13 mouse cellular contexts compared by ENCODE assay signal in genomic region chr14:76526467-76526866, GRCm38 (mm10). TPM values are rescaled to one million over a fixed set of nuclear protein-coding genes. Genes with fewer than 3 reads are reported as not detected.
A peak's percentile ranks its signal among the peaks of the same experiment; 100 is the strongest.
DNase-seq lines count a peak whose midpoint lies in the region; ATAC-seq and TF ChIP-seq lines count a peak whose summit lies in the region.
"Had no signal": no experiment of that assay in that cellular context is flagged by ENCODE, and none has a peak within 500 bp of the region (broad histone marks: within the 10 kb centered on the region; RNA-seq: fewer than 3 reads in every experiment).

No protein-coding gene starts in this region.

- no peak overlapping the region for H3K4me2 ChIP-seq in forebrain, embryonic 15.5 days (replicated peaks)
- H3K4me2 ChIP-seq in heart, embryonic 13.5 days: no peak overlapping the region
- H3K4me2 ChIP-seq: hindbrain, embryonic 15.5 days; lung, embryonic 15.5 days; midbrain, embryonic 12.5 days; neural tube, embryonic 12.5 days had no signal

- no peak for TF ChIP-seq POLR2A in thymus, adult 2 months (IDR thresholded peaks at IDR 0.05; ENCODE audit: control insufficient read depth, extremely low read depth, insufficient read depth, low read length, poor library complexity)

- peaks cover 28% of the 10 kb centered on the region for H3K4me1 ChIP-seq in forebrain, embryonic 10.5 days
- H3K4me1 ChIP-seq in forebrain, embryonic 15.5 days: no peaks in the 10 kb centered on the region
- H3K4me1 ChIP-seq in heart, embryonic 13.5 days: peaks cover 37% of the 10 kb centered on the region
- no peaks in the 10 kb centered on the region; the same call in 1 of the 2 replicates for H3K4me1 ChIP-seq in thymus, adult 2 months (replicated peaks; ENCODE audit: control insufficient read depth, insufficient read depth, low read length)

- no peak overlapping the region for H3K9ac ChIP-seq in forebrain, embryonic 15.5 days (replicated peaks)
- peak overlapping the region; percentile 41 for H3K9ac ChIP-seq in heart, embryonic 13.5 days
- H3K9ac ChIP-seq: hindbrain, embryonic 15.5 days; lung, embryonic 15.5 days; midbrain, embryonic 12.5 days; neural tube, embryonic 12.5 days had no signal

- WGBS in forebrain, embryonic 10.5 days: 91% methylated on average over 6 of the region's 6 CpGs
- 91% methylated on average over 6 of the region's 6 CpGs for WGBS in forebrain, embryonic 15.5 days
- WGBS in heart, embryonic 13.5 days: 53% methylated on average over 6 of the region's 6 CpGs
- WGBS in thymus, adult 2 months: 95% methylated on average over 6 of the region's 6 CpGs

- no peak for ATAC-seq in forebrain, embryonic 15.5 days (replicated peaks)
- no peak for ATAC-seq in heart, embryonic 13.5 days (ENCODE audit: extremely low read depth, insufficient number of reproducible peaks, low FRiP score, low TSS enrichment)

- no peaks in the 10 kb centered on the region for H3K27me3 ChIP-seq in forebrain, embryonic 10.5 days (ENCODE audit: poor library complexity, severe bottlenecking)
- no peaks in the 10 kb centered on the region for H3K27me3 ChIP-seq in forebrain, embryonic 15.5 days
- H3K27me3 ChIP-seq in heart, embryonic 13.5 days (replicated peaks): no peaks in the 10 kb centered on the region
- H3K27me3 ChIP-seq in thymus, adult 2 months (ENCODE audit: control insufficient read depth, insufficient read depth, low read length): no peaks in the 10 kb centered on the region
- H3K27me3 ChIP-seq: hindbrain, embryonic 15.5 days; lung, embryonic 15.5 days; neural tube, embryonic 12.5 days had no signal

- H3K4me3 ChIP-seq in forebrain, embryonic 10.5 days: no peak overlapping the region
- H3K4me3 ChIP-seq in forebrain, embryonic 15.5 days: no peak overlapping the region
- H3K4me3 ChIP-seq in heart, embryonic 13.5 days: no peak overlapping the region
- H3K4me3 ChIP-seq in thymus, adult 2 months (ENCODE audit: control insufficient read depth, insufficient read depth, low read length): no peak overlapping the region
- H3K4me3 ChIP-seq: hindbrain, embryonic 15.5 days; lung, embryonic 15.5 days; midbrain, embryonic 12.5 days; neural tube, embryonic 12.5 days had no signal

- no peak for TF ChIP-seq CTCF in thymus, adult 2 months (IDR thresholded peaks at IDR 0.05; ENCODE audit: borderline replicate concordance, control insufficient read depth, extremely low read depth, insufficient read depth, low read length, poor library complexity)

- H3K36me3 ChIP-seq in forebrain, embryonic 10.5 days (replicated peaks): no peaks in the 10 kb centered on the region
- no peaks in the 10 kb centered on the region for H3K36me3 ChIP-seq in forebrain, embryonic 15.5 days
- no peaks in the 10 kb centered on the region for H3K36me3 ChIP-seq in heart, embryonic 13.5 days
- no peaks in the 10 kb centered on the region for H3K36me3 ChIP-seq in thymus, adult 2 months (ENCODE audit: control insufficient read depth, insufficient read depth, low read length)
- H3K36me3 ChIP-seq: hindbrain, embryonic 15.5 days; lung, embryonic 15.5 days; midbrain, embryonic 12.5 days; neural tube, embryonic 12.5 days had no signal

- no peaks in the 10 kb centered on the region for H3K9me3 ChIP-seq in forebrain, embryonic 10.5 days
- H3K9me3 ChIP-seq in forebrain, embryonic 15.5 days: no peaks in the 10 kb centered on the region
- H3K9me3 ChIP-seq in heart, embryonic 13.5 days: no peaks in the 10 kb centered on the region
- H3K9me3 ChIP-seq: hindbrain, embryonic 15.5 days; lung, embryonic 15.5 days; midbrain, embryonic 12.5 days; neural tube, embryonic 12.5 days had no signal

- peak overlapping the region; percentile 9; the same call in 1 of the 2 replicates for H3K27ac ChIP-seq in forebrain, embryonic 10.5 days
- no peak overlapping the region for H3K27ac ChIP-seq in forebrain, embryonic 15.5 days (replicated peaks)
- H3K27ac ChIP-seq in heart, embryonic 13.5 days (replicated peaks): peak overlapping the region; percentile 66
- H3K27ac ChIP-seq in thymus, adult 2 months (ENCODE audit: control insufficient read depth, insufficient read depth, low read length): no peak overlapping the region
- H3K27ac ChIP-seq: hindbrain, embryonic 15.5 days; lung, embryonic 15.5 days; midbrain, embryonic 12.5 days; neural tube, embryonic 12.5 days had no signal

- no peak for DNase-seq in forebrain, embryonic 10.5 days (ENCODE audit: extremely low spot score, low spot score)
- DNase-seq in 3T3-L1 (ENCODE audit: low read depth, low spot score): peak; percentile 86
- peak; percentile 21 to 53 for DNase-seq in gastrocnemius, adult 8-10 months (ENCODE audit: low spot score in 2 of 2)
- no peak for DNase-seq in cerebellum, postnatal 4 days (ENCODE audit: low spot score in 2 of 2)
- no peak for DNase-seq in urinary bladder, postnatal 10 days (ENCODE audit: low spot score)
- DNase-seq in thymus, adult 2 months: no peak
- DNase-seq: cerebellum, adult 9-11 months had no signal

RNA-seq across cellular contexts. Expression of gene Serp2, which starts 30.2 kb away (rescaled TPM):
- polyA plus RNA-seq in forebrain, embryonic 10.5 days (2016; fragmentation: Nextera tagmentation; extraction: Ambion mirVana): 24.9 and 25.2 TPM in 2 replicates
- 125 and 138 TPM in 2 replicates for polyA plus RNA-seq in forebrain, embryonic 15.5 days (2015; fragmentation: Nextera tagmentation; extraction: Ambion mirVana)
- under 1 TPM in 2 of 4 experiments, not detected in 2; 0.34 to 0.39 TPM for total RNA-seq in gastrocnemius, adult 8-10 months (2022)
- polyA plus RNA-seq in heart, embryonic 13.5 days (2015; fragmentation: Nextera tagmentation; extraction: Ambion mirVana): 12.2 and 13.6 TPM in 2 replicates
- 3.7 and 6.2 TPM in 2 replicates for polyA plus RNA-seq in thymus, adult 2 months (2012; rRNA removed)

Comparison
In these comparisons a context has a peak if more than half of its experiments do, and no peak if none do; other contexts are left out.
1. H3K27ac ChIP-seq: peak in forebrain, embryonic 10.5 days (single experiment) and heart, embryonic 13.5 days (single experiment); none in forebrain, embryonic 15.5 days (single experiment) and thymus, adult 2 months (single experiment).
2. DNase-seq: peak in 3T3-L1 (single experiment) and gastrocnemius, adult 8-10 months (2 of 2); none in forebrain, embryonic 10.5 days (single experiment), cerebellum, postnatal 4 days (0 of 2), urinary bladder, postnatal 10 days (single experiment) and thymus, adult 2 months (single experiment).